Mouse (Mus musculus): Measurements from ENCODE around the gene Cwc25.
"Not testable (repeated sequence)": the region's sequence is repeated elsewhere in the genome, so short reads cannot be mapped to it uniquely, and the experiment has no call there.

GRCm38 (mm10) chr11:97790778-97791438 lies 24.6 kb upstream of the Cwc25 start:
- not testable (repeated sequence) for TF ChIP-seq CTCF (IDR thresholded peaks at IDR 0.05; ENCODE audit: borderline replicate concordance, insufficient read depth, low read length); POLR2A (IDR thresholded peaks at IDR 0.05; ENCODE audit: low read depth, low read length)

All from embryonic fibroblast, embryonic 13.5 days (primary cell).